Mouse (Mus musculus): ENCODE results near the gene Afdn. TPM values are rescaled to one million over a fixed set of nuclear protein-coding genes. Genes with fewer than 3 reads are reported as not detected.

Afdn gene
- total RNA-seq, 1 experiment = 92.4 TPM

Other genes with a start within 250 kb of the Afdn start
- gene Tcte2, start 1.3 kb downstream of the Afdn start, total RNA-seq (2012; rRNA removed) = 3.3 and 5.8 TPM in 2 replicates
- gene Gm7168, start 187.8 kb downstream of the Afdn start, total RNA-seq (2012; rRNA removed) = 0.13 TPM in 1 of 2 replicates, not detected in the other
- not detected in 2 replicates for gene Gm7356, start 243.2 kb downstream of the Afdn start, total RNA-seq (2012; rRNA removed)

Data from ES-E14 (cell line).